In the genomic region with DNA sequence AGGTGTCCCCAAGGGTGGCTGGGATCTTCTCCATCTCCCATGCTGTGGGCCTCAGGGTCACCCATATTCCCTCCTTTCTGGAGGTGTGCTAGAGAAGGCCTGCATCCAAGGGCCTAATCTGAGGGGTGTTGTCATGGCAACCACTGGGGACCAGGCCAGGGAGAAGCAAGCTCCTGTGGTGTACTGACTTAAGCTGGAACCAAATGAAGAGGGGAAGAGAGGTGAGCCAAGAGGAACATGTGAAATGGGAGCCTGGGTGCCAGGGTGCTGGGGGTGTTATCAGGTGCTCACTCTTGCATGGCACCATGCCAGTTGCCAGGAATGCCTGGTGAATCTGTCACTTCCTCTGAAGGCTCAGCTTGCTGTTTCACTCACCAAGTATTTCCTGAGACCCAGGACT, we compare ENCODE assay signal across 12 mouse cellular contexts.
DNase-seq lines count a peak whose midpoint lies in the region; ATAC-seq and TF ChIP-seq lines count a peak whose summit lies in the region.
"Had no signal": no experiment of that assay in that cellular context is flagged by ENCODE, and none has a peak within 500 bp of the region (broad histone marks: within the 10 kb centered on the region; RNA-seq: fewer than 3 reads in every experiment).

No protein-coding gene starts in this region.

- H3K4me2 ChIP-seq in heart, embryonic 11.5 days, result no peak overlapping the region
- no peak overlapping the region for H3K4me2 ChIP-seq in forebrain, embryonic 11.5 days (ENCODE audit: low read depth, low read length, severe bottlenecking)
- H3K4me2 ChIP-seq: intestine, embryonic 15.5 days; lung, embryonic 15.5 days had no signal

- H3K36me3 ChIP-seq in heart, embryonic 11.5 days (ENCODE audit: control insufficient read depth, insufficient read depth, low read length), result no peaks in the 10 kb centered on the region
- H3K36me3 ChIP-seq in forebrain, embryonic 11.5 days (ENCODE audit: control insufficient read depth, insufficient read depth, low read length), result no peaks in the 10 kb centered on the region
- H3K36me3 ChIP-seq in thymus, adult 2 months (ENCODE audit: control insufficient read depth, insufficient read depth, low read length), result no peaks in the 10 kb centered on the region
- H3K36me3 ChIP-seq: intestine, embryonic 15.5 days; lung, embryonic 15.5 days had no signal

- no peak for TF ChIP-seq POLR2A in thymus, adult 2 months (IDR thresholded peaks at IDR 0.05; ENCODE audit: control insufficient read depth, extremely low read depth, insufficient read depth, low read length, poor library complexity)

- no peaks in the 10 kb centered on the region for H3K9me3 ChIP-seq in heart, embryonic 11.5 days (replicated peaks; ENCODE audit: control insufficient read depth, low read length)
- no peaks in the 10 kb centered on the region for H3K9me3 ChIP-seq in forebrain, embryonic 11.5 days (ENCODE audit: control insufficient read depth, low read length)
- H3K9me3 ChIP-seq: intestine, embryonic 15.5 days; lung, embryonic 15.5 days had no signal

- no peak overlapping the region for H3K4me3 ChIP-seq in heart, embryonic 11.5 days (ENCODE audit: low read depth, low read length)
- no peak overlapping the region for H3K4me3 ChIP-seq in forebrain, embryonic 11.5 days (ENCODE audit: low read depth, low read length)
- H3K4me3 ChIP-seq in thymus, adult 2 months (ENCODE audit: control insufficient read depth, insufficient read depth, low read length), result no peak overlapping the region
- H3K4me3 ChIP-seq: intestine, embryonic 15.5 days; lung, embryonic 15.5 days had no signal

- H3K27ac ChIP-seq in heart, embryonic 11.5 days (ENCODE audit: low read depth, low read length), result no peak overlapping the region
- H3K27ac ChIP-seq in forebrain, embryonic 11.5 days (ENCODE audit: low read depth, low read length), result no peak overlapping the region
- H3K27ac ChIP-seq in thymus, adult 2 months (ENCODE audit: control insufficient read depth, insufficient read depth, low read length), result no peak overlapping the region
- H3K27ac ChIP-seq: intestine, embryonic 15.5 days; lung, embryonic 15.5 days had no signal

- H3K9ac ChIP-seq in heart, embryonic 11.5 days (ENCODE audit: low read depth, low read length), result no peak overlapping the region
- H3K9ac ChIP-seq in forebrain, embryonic 11.5 days (ENCODE audit: low read length), result no peak overlapping the region
- H3K9ac ChIP-seq: intestine, embryonic 15.5 days; lung, embryonic 15.5 days had no signal

- no peaks in the 10 kb centered on the region for H3K27me3 ChIP-seq in heart, embryonic 11.5 days (ENCODE audit: control insufficient read depth, insufficient read depth, low read length)
- no peaks in the 10 kb centered on the region for H3K27me3 ChIP-seq in forebrain, embryonic 11.5 days (ENCODE audit: control insufficient read depth, insufficient read depth, low read length)
- no peaks in the 10 kb centered on the region for H3K27me3 ChIP-seq in thymus, adult 2 months (ENCODE audit: control insufficient read depth, insufficient read depth, low read length)
- H3K27me3 ChIP-seq: intestine, embryonic 15.5 days; lung, embryonic 15.5 days had no signal

- no peak for TF ChIP-seq CTCF in thymus, adult 2 months (IDR thresholded peaks at IDR 0.05; ENCODE audit: borderline replicate concordance, control insufficient read depth, extremely low read depth, insufficient read depth, low read length, poor library complexity)

- DNase-seq in heart, adult 11 months, result peak; percentile 96
- DNase-seq in lung, postnatal 10 days, result peak; percentile 7
- no peak for DNase-seq in lung, postnatal 25 days (ENCODE audit: low spot score)
- peak; percentile 93 for DNase-seq in cerebellum, postnatal 25 days
- DNase-seq in right cerebral cortex, postnatal 4 days, result peak; percentile 7
- DNase-seq in forebrain, embryonic 11.5 days (ENCODE audit: low spot score), result no peak
- DNase-seq in thymus, adult 2 months, result no peak
- DNase-seq: gastrocnemius, postnatal 25 days had no signal

- ATAC-seq in heart, embryonic 11.5 days (replicated peaks; ENCODE audit: insufficient number of reproducible peaks, low FRiP score, low TSS enrichment), result no peak
- ATAC-seq in forebrain, embryonic 11.5 days (replicated peaks; ENCODE audit: low FRiP score), result no peak
- ATAC-seq: CD4-positive, CD25-positive, alpha-beta regulatory T cell, adult 4 months; intestine, embryonic 15.5 days had no signal

- H3K4me1 ChIP-seq in heart, embryonic 11.5 days (ENCODE audit: control insufficient read depth, insufficient read depth, low read length), result no peaks in the 10 kb centered on the region
- no peaks in the 10 kb centered on the region for H3K4me1 ChIP-seq in forebrain, embryonic 11.5 days (replicated peaks; ENCODE audit: control insufficient read depth, insufficient read depth, low read length)
- no peaks in the 10 kb centered on the region for H3K4me1 ChIP-seq in thymus, adult 2 months (replicated peaks; ENCODE audit: control insufficient read depth, insufficient read depth, low read length)
- H3K4me1 ChIP-seq: intestine, embryonic 15.5 days; lung, embryonic 15.5 days had no signal

Comparison
In these comparisons a context has a peak if more than half of its experiments do, and no peak if none do; other contexts are left out.
1. DNase-seq: peak in heart, adult 11 months (single experiment), lung, postnatal 10 days (single experiment), cerebellum, postnatal 25 days (2 of 2) and right cerebral cortex, postnatal 4 days (single experiment); none in lung, postnatal 25 days (single experiment), forebrain, embryonic 11.5 days (single experiment) and thymus, adult 2 months (single experiment).